Mouse (Mus musculus): ENCODE results near the gene Lhx1. TPM values are rescaled to one million over a fixed set of nuclear protein-coding genes. Genes with fewer than 3 reads are reported as not detected.

The Lhx1 gene
- polyA plus RNA-seq, 1 experiment from 2014 or later, result not detected

GRCm38 (mm10) chr11:84561546-84561945, 36.2 kb upstream of the Lhx1 start:
- peaks cover 24% of the 10 kb centered on the region for H3K27me3 ChIP-seq (replicated peaks)
- H3K9ac ChIP-seq, result no peak overlapping the region
- no peak overlapping the region for H3K4me2 ChIP-seq
- no peaks in the 10 kb centered on the region for H3K4me1 ChIP-seq
- ATAC-seq (ENCODE audit: extremely low read depth, insufficient number of reproducible peaks, low FRiP score, low TSS enrichment), result no peak
- no peak overlapping the region for H3K27ac ChIP-seq (replicated peaks)
- 78% methylated on average over 4 of the region's 5 CpGs for WGBS
- H3K36me3 ChIP-seq, result no peaks in the 10 kb centered on the region
- no peak overlapping the region for H3K4me3 ChIP-seq
- no peaks in the 10 kb centered on the region for H3K9me3 ChIP-seq

- Histone ChIP-seq H3K9me3 (no peaks in the 10 kb centered on the region), H3K4me1 (no peaks in the 10 kb centered on the region), H3K9ac (no peak overlapping the region), H3K36me3 (no peaks in the 10 kb centered on the region), H3K27ac (replicated peaks) (no peak overlapping the region), H3K4me2 (no peak overlapping the region), H3K27me3 (replicated peaks) (peaks cover 29% of the 10 kb centered on the region), H3K4me3 (no peak overlapping the region)
- no peak for ATAC-seq (ENCODE audit: extremely low read depth, insufficient number of reproducible peaks, low FRiP score, low TSS enrichment)
- 69% methylated on average over 14 of the region's 14 CpGs for WGBS
Measured at GRCm38 (mm10) chr11:84553821-84554450, 28.6 kb upstream of the Lhx1 start.

GRCm38 (mm10) chr11:84551296-84551695, 26.0 kb upstream of the Lhx1 start:
- Histone ChIP-seq H3K9me3 (no peaks in the 10 kb centered on the region), H3K27ac (replicated peaks) (no peak overlapping the region), H3K27me3 (replicated peaks) (peaks cover 30% of the 10 kb centered on the region), H3K4me3 (no peak overlapping the region), H3K9ac (no peak overlapping the region), H3K4me1 (no peaks in the 10 kb centered on the region), H3K4me2 (no peak overlapping the region), H3K36me3 (no peaks in the 10 kb centered on the region)
- 70% methylated on average over 4 of the region's 4 CpGs for WGBS
- no peak for ATAC-seq (ENCODE audit: extremely low read depth, insufficient number of reproducible peaks, low FRiP score, low TSS enrichment)

- no peak overlapping the region for H3K4me2 ChIP-seq
- H3K36me3 ChIP-seq, result no peaks in the 10 kb centered on the region
- no peak overlapping the region for H3K27ac ChIP-seq (replicated peaks)
- ATAC-seq (ENCODE audit: extremely low read depth, insufficient number of reproducible peaks, low FRiP score, low TSS enrichment), result no peak
- 39% methylated on average over 6 of the region's 6 CpGs for WGBS
- H3K27me3 ChIP-seq (replicated peaks), result peaks cover 30% of the 10 kb centered on the region
- no peak overlapping the region for H3K4me3 ChIP-seq
- no peaks in the 10 kb centered on the region for H3K9me3 ChIP-seq
- no peak overlapping the region for H3K9ac ChIP-seq
- H3K4me1 ChIP-seq, result no peaks in the 10 kb centered on the region
Measured at GRCm38 (mm10) chr11:84549258-84549791, 24.0 kb upstream of the Lhx1 start.

- no peaks in the 10 kb centered on the region for H3K9me3 ChIP-seq
- H3K27me3 ChIP-seq (replicated peaks), result peaks cover 30% of the 10 kb centered on the region
- no peaks in the 10 kb centered on the region for H3K4me1 ChIP-seq
- no peak for ATAC-seq (ENCODE audit: extremely low read depth, insufficient number of reproducible peaks, low FRiP score, low TSS enrichment)
- 53% methylated on average over 2 of the region's 2 CpGs for WGBS
- no peak overlapping the region for H3K4me2 ChIP-seq
- no peak overlapping the region for H3K4me3 ChIP-seq
- H3K36me3 ChIP-seq, result no peaks in the 10 kb centered on the region
- no peak overlapping the region for H3K27ac ChIP-seq (replicated peaks)
- no peak overlapping the region for H3K9ac ChIP-seq
Measured at GRCm38 (mm10) chr11:84548293-84548692, 23.0 kb upstream of the Lhx1 start.

GRCm38 (mm10) chr11:84539981-84540380, 14.6 kb upstream of the Lhx1 start:
- Histone ChIP-seq H3K27me3 (replicated peaks) (peaks cover 38% of the 10 kb centered on the region), H3K36me3 (no peaks in the 10 kb centered on the region), H3K4me2 (no peak overlapping the region), H3K4me3 (no peak overlapping the region), H3K9me3 (no peaks in the 10 kb centered on the region), H3K4me1 (peaks cover 6% of the 10 kb centered on the region; the same call in 1 of the 2 replicates), H3K27ac (replicated peaks) (no peak overlapping the region), H3K9ac (no peak overlapping the region)
- no peak for ATAC-seq (ENCODE audit: extremely low read depth, insufficient number of reproducible peaks, low FRiP score, low TSS enrichment)
- WGBS, result 28% methylated on average over 4 of the region's 4 CpGs

- no peak for ATAC-seq (ENCODE audit: extremely low read depth, insufficient number of reproducible peaks, low FRiP score, low TSS enrichment)
- WGBS, result 7% methylated on average over 14 of the region's 14 CpGs
- H3K9ac ChIP-seq, result no peak overlapping the region
- H3K4me2 ChIP-seq, result peak overlapping the region; percentile 53
- H3K9me3 ChIP-seq, result no peaks in the 10 kb centered on the region
- peaks cover 94% of the 10 kb centered on the region for H3K27me3 ChIP-seq (replicated peaks)
- peaks cover 34% of the 10 kb centered on the region for H3K4me1 ChIP-seq
- no peak overlapping the region for H3K27ac ChIP-seq (replicated peaks)
- 0 out of 2 replicates have a peak overlapping the region, but pooled peaks have one; percentile 37 for H3K4me3 ChIP-seq
- H3K36me3 ChIP-seq, result no peaks in the 10 kb centered on the region
Measured at GRCm38 (mm10) chr11:84529797-84530703, 4.7 kb upstream of the Lhx1 start.

- H3K4me2 ChIP-seq, result peak overlapping the region; percentile 53
- H3K27me3 ChIP-seq (replicated peaks), result peaks cover 100% of the 10 kb centered on the region
- H3K9me3 ChIP-seq, result no peaks in the 10 kb centered on the region
- no peak overlapping the region for H3K9ac ChIP-seq
- H3K4me1 ChIP-seq, result peaks cover 36% of the 10 kb centered on the region
- H3K36me3 ChIP-seq, result no peaks in the 10 kb centered on the region
- peak overlapping the region; percentile 37 for H3K4me3 ChIP-seq
- no peak overlapping the region for H3K27ac ChIP-seq (replicated peaks)
- ATAC-seq (ENCODE audit: extremely low read depth, insufficient number of reproducible peaks, low FRiP score, low TSS enrichment), result no peak
- under 1% methylated on average over 24 of the region's 24 CpGs for WGBS
Measured at GRCm38 (mm10) chr11:84529143-84529755, 3.9 kb upstream of the Lhx1 start.

GRCm38 (mm10) chr11:84526976-84527860, 1.9 kb upstream of the Lhx1 start:
- WGBS, result 5% methylated on average over 29 of the region's 29 CpGs
- Histone ChIP-seq H3K4me2 (no peak overlapping the region), H3K27ac (replicated peaks) (no peak overlapping the region), H3K36me3 (no peaks in the 10 kb centered on the region), H3K9me3 (no peaks in the 10 kb centered on the region), H3K9ac (no peak overlapping the region), H3K27me3 (replicated peaks) (peaks cover 100% of the 10 kb centered on the region), H3K4me3 (no peak overlapping the region), H3K4me1 (peaks cover 55% of the 10 kb centered on the region)
- ATAC-seq (ENCODE audit: extremely low read depth, insufficient number of reproducible peaks, low FRiP score, low TSS enrichment), result no peak

- H3K27me3 ChIP-seq (replicated peaks), result peaks cover 100% of the 10 kb centered on the region
- peaks cover 56% of the 10 kb centered on the region for H3K4me1 ChIP-seq
- ATAC-seq (ENCODE audit: extremely low read depth, insufficient number of reproducible peaks, low FRiP score, low TSS enrichment), result no peak
- no peak overlapping the region for H3K9ac ChIP-seq
- no peaks in the 10 kb centered on the region for H3K9me3 ChIP-seq
- H3K4me2 ChIP-seq, result peak overlapping the region; percentile 81
- WGBS, result under 1% methylated on average over 10 of the region's 10 CpGs
- no peak overlapping the region for H3K27ac ChIP-seq (replicated peaks)
- H3K36me3 ChIP-seq, result no peaks in the 10 kb centered on the region
- peak overlapping the region; percentile 57 for H3K4me3 ChIP-seq
Measured at GRCm38 (mm10) chr11:84526451-84526850, 1.1 kb upstream of the Lhx1 start.

Measured in heart, embryonic 13.5 days (tissue).